In the genomic region with DNA sequence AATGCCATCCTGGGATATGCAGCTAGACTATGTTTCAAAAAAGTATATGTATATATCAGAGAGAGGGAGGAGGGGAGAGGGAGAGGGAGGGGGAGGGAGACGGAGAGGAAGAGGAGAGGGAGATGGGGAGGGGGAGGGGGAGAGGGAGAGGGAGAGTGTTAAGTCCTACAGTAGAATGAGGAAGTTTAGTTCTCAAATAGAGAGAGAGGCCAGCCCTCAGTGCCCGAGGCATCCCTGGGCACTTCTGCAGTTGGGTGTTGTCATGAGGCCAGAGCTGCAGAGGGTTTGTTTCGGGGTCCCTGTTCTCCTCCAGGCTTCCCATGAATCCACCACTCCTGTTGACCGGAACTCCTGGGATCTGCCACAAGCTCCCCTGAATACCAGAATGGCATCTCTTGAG, we compare ENCODE assay signal across 17 mouse cellular contexts. TPM values are rescaled to one million over a fixed set of nuclear protein-coding genes. Genes with fewer than 3 reads are reported as not detected.
"Had no signal": no experiment of that assay in that cellular context is flagged by ENCODE, and none has a peak within 500 bp of the region (broad histone marks: within the 10 kb centered on the region; RNA-seq: fewer than 3 reads in every experiment).

No protein-coding gene starts in this region.

- H3K4me1 ChIP-seq: midbrain, embryonic 12.5 days; midbrain, embryonic 15.5 days; neural tube, embryonic 12.5 days had no signal

- H3K27ac ChIP-seq: liver, embryonic 14.5 days; macrophage; midbrain, embryonic 12.5 days; midbrain, embryonic 15.5 days; neural tube, embryonic 12.5 days had no signal

- DNase-seq: lung, adult 18-20 months; lung, postnatal 10 days; right cerebral cortex, postnatal 25 days; right cerebral cortex, postnatal 4 days; spleen, adult 18-20 months; thymus, adult 18-20 months; thymus, postnatal 14 days; thymus, postnatal 36 days had no signal

- H3K27me3 ChIP-seq: midbrain, embryonic 15.5 days; neural tube, embryonic 12.5 days had no signal

- H3K9me3 ChIP-seq: midbrain, embryonic 12.5 days; midbrain, embryonic 15.5 days; neural tube, embryonic 12.5 days had no signal

- H3K4me3 ChIP-seq: megakaryocyte, embryonic 14.5 days; midbrain, embryonic 12.5 days; midbrain, embryonic 15.5 days; neural tube, embryonic 12.5 days had no signal

- H3K36me3 ChIP-seq: midbrain, embryonic 12.5 days; midbrain, embryonic 15.5 days; neural tube, embryonic 12.5 days had no signal

- ATAC-seq: midbrain, embryonic 15.5 days had no signal

- H3K9ac ChIP-seq: liver, embryonic 14.5 days; lung, embryonic 14.5 days; midbrain, embryonic 12.5 days; midbrain, embryonic 15.5 days; neural tube, embryonic 12.5 days had no signal

- H3K4me2 ChIP-seq: lung, embryonic 14.5 days; midbrain, embryonic 12.5 days; midbrain, embryonic 15.5 days; neural tube, embryonic 12.5 days had no signal

RNA-seq across cellular contexts. Expression of a gene that starts 27.5 kb away (rescaled TPM):
- total RNA-seq: monocyte, adult 5-6 weeks; neutrophil, adult 5-6 weeks had no signal
- polyA plus RNA-seq: lung, embryonic 14.5 days; macrophage; midbrain, embryonic 15.5 days had no signal
